Mouse (Mus musculus) erythroblast, embryonic 14.5 days (primary cell): ENCODE data around the gene Trim39.

Experiments
- GATA1 ChIP-seq: IDR thresholded peaks from 2 replicates; pipeline ENCODE4 v1.6.1; 2012; ENCODE audit warnings: low read length, inconsistent platforms, mixed read lengths
- TAL1 ChIP-seq: IDR thresholded peaks from 3 replicates; pipeline ENCODE4 v1.6.1; 2012; ENCODE audit warnings: low read length, inconsistent platforms, mixed read lengths

GRCm38 (mm10) chr17:36233572-36233971 lies 38.5 kb downstream of the Trim39 start:
- TF ChIP-seq GATA1 (no peak), TAL1 (no peak)
